Mouse (Mus musculus) layer of hippocampus, postnatal 25 days (tissue): ENCODE data around the gene Zbtb38. TPM values are rescaled to one million over a fixed set of nuclear protein-coding genes. Genes with fewer than 3 reads are reported as not detected.

Experiments
- DNase-seq, 2 experiments: peaks; one replicate each; pipeline ENCODE4 v3.0.0; 2022; ENCODE audit warnings: mixed read lengths in 2 of 2, low spot score in 1 of 2; ENCODE audit errors: extremely low spot score in 1 of 2
- total RNA-seq, 2 experiments: library from RNA; stranded (reverse); gene quantifications; 2 replicates each; pipeline ENCODE4 v1.2.3; 2021

The Zbtb38 gene
- total RNA-seq, 2 experiments from 2014 or later = 53.0 to 54.6 TPM

GRCm38 (mm10) chr9:96716735-96717444 is 35.7 kb downstream of the Zbtb38 start:
- DNase-seq = no peak

DNA sequence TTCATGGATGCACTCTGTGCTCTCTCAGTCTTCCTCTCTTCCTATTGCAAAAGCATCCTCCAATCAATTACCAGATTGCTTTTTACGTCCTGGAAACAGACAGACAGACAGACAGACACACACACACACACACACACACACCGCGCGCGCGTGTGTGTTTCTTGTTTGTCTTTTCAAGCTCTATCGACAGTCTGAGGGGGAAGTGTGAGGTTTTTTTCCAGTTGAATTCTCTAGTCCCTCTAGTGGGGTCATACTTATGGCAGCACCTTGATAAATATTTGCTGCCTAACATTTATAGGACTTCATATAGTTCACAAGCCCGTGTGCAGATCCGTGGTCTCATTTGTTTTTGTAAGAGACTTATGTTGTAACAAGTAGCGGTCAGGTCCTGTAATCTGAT is 36.5 kb downstream of the Zbtb38 start:
- no peak for DNase-seq

GRCm38 (mm10) chr9:96715171-96715570 is 37.5 kb downstream of the Zbtb38 start:
- no peak for DNase-seq

DNA sequence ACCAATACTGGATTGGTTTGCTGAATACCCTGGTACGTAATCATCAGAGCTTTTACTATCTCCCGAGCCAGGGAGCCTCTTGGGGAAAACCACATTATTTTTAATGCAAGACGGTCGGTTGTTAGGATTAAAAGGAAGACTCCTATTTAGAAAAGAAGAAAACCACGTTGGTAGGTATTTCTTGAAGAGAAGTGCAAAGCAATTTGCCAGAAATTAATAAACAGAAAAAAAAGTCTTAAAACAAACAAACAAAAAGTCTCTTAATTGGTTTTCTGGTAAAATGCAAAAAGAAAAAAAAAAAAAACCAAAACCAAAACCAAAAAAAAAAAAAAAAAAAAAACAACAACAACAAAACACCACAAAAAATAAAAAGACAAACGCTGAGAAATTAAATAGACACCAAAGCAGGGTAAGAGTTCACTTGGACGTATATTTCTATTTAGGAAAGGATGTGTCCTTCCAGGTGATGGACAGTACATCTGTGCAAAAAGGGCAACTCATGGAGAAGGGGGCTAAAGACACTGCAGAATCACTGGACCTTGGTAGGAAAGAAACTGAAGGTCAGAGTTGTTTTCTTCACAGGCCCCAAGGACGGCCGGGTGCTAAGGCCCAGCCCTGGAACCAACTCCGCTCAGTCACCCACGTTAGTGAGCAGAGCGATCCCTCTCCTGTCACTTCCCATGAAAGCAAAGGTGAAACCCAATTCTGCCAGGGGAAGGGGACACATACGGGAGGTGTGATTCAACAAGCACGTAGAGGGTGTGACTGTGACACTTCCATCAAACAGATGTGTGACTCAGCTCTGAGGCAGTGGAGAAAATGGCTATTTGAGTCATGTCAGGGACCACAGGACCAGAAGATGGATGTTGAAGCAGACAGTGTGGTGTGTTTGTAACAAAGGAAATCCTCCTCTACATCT is 38.9 kb downstream of the Zbtb38 start:
- DNase-seq = no peak

- no peak for DNase-seq
Observed at GRCm38 (mm10) chr9:96712758-96713471, 39.7 kb downstream of the Zbtb38 start.

GRCm38 (mm10) chr9:96712045-96712444 is 40.6 kb downstream of the Zbtb38 start:
- DNase-seq = no peak

- no peak for DNase-seq
Observed at GRCm38 (mm10) chr9:96710241-96710946, 42.2 kb downstream of the Zbtb38 start.

GRCm38 (mm10) chr9:96708905-96709304 is 43.7 kb downstream of the Zbtb38 start:
- DNase-seq = no peak

- DNase-seq = no peak
Observed at GRCm38 (mm10) chr9:96707964-96708363, 44.7 kb downstream of the Zbtb38 start.

DNA sequence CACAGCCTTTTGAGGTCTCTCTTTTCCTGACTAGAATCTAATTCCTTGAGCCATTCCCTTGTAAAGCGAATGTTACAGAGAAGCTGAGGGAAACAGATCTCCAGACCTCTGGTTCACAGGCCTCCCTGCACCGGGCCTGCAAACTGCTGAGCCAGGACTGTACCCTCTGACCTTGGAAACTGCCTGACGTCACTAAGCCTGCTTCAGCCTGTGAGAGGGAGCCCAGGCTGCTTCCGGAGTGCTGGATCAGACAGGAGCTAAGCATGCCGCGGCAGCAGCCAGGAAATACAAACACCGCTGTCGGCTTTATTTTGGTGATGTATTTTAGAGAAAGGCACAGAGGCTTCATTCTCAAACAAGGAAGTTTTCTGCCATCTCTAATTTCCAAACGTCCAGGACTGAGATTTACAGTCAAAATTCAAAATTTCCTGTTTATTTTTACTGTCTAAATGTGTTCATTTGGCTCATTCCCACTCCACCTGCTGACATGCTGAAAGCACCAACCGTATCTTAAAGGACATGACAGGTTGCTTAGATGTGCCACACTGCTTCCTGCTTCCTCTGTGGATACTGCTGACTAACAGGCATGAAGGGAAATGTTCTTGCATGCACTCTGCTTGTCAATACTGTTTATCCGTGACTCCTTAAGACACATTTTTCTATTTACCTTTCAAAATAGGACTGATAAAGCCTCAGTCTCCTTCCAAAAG is 46.9 kb downstream of the Zbtb38 start:
- DNase-seq = no peak

- DNase-seq = no peak
Observed at GRCm38 (mm10) chr9:96704935-96705334, 47.7 kb downstream of the Zbtb38 start.

DNA sequence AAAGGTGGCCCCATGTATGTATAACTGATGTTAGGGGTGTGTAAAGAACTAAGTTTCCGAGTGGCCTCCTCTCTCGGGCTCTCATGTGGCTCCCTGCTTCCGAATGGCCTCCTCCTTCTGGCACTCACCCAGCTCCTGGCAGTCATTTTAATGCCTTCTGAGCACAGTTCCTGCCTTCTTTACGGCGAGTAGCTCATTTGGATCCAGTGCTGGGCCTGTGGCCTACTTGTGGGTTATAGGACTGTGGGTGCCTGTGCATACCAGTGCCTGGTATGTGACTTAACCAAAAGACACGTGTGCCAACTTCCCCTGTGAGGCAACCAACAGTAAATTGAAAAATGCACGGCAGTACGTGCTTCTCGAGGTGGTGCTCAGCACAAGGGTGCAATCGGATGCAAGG is 50.7 kb downstream of the Zbtb38 start:
- no peak for DNase-seq

GRCm38 (mm10) chr9:96699276-96700035 is 53.2 kb downstream of the Zbtb38 start:
- DNase-seq = no peak

DNA sequence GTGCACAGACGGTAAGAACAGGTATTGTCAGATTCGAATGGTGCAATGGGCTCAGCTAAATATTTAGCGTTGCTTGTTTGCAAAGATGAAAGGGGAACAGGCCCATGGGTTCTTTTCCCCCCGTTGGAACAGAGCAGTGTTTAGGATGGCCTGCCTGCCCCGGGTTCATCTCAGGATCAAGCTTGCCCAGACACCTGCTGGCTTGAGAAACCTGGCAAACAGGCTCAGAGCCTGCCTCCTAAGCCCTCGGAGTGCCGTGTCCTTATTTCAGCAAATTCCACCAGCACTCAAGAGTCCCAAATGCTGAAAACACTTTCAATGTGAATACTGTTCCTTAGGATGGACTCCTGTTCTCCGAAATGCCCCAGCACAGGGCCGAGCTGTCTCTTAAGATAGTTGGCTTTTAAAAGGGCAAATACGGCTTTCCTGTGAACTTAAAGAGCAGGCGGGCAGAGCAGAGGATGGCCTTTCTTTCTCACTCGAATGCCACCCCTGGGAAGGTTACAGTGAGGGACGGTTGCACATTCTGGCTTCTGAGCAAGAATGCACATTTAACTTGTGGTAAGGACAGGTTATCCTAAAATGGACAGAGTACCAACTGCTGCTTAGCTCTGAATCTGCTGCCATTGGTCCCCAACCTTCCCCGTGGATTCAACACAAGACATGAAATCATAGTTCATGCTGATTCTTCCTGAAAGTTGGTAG is 55.7 kb downstream of the Zbtb38 start:
- DNase-seq = no peak

DNA sequence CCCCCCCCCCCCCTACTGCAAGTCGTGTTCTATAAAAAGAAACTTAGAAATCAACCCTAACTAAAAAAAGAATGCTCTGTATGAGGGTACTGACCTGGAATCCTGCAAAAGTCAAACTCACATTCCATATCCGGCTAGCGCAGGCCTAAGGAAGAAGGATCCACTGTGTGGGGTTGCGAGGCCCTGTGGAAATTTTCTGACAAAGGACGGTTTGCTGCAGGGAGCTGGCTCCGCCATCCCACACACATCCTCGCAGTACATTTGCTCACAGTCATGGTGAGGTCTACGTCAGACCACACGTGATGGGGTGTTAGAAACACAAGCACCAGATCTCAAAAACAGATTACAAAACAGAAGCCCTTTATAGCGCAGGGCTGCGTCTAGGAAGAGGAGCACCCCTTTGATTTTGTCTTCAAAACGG is 56.5 kb downstream of the Zbtb38 start:
- DNase-seq = peak; percentile 46 to 47

- DNase-seq = no peak
Observed at GRCm38 (mm10) chr9:96690461-96690863, 62.2 kb downstream of the Zbtb38 start.

DNA sequence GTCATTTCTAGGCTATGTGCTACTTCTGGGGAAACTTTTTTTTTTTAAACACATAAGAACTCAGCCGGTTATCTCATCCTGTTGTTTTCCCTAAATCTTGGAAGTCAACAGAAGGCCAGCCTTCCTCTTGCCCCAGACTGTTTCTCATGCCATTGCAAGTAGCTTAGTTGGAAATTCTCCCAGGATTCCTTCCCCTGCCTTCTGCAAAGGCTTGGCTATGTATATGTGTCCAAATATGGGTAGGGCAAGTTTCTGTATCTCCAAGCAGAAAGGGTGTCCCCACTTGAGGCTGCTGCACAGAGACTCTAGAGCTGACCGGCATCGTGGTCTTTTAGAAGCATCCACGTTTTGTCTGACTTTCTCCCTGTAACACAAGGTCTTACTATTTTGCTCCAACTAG is 63.6 kb downstream of the Zbtb38 start:
- DNase-seq = no peak

DNA sequence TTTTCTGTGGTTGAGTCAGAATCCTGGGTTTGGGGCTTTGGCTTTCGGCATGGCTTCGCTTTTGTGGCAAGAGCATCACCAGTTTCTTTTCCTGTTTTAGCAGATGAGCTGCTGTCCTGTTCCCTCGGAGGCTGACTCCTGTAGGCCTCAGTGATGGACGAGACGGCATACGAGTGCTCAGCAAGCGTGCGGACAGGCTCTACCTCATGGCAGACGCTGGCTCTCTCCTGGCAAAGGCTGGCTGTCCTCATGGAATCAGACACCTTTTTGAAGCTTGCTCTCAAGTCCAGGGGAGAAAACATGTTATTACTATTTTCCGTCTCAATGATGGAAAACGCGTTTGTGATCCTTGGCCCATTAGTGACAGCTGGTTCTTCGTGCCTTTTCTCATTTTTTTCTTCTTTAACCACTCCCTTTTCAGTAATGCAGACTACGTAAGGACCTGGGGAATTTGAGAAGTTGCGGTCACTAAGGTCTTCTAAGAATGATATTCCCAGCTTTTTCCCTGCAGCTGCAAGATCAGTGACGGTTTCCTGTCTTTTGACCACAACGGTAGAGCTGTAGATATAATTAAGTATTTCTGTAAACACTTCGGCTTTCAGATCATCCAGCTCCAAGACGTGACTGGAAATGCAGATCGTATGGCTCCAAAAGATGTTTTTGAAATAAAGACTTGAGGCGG is 64.3 kb downstream of the Zbtb38 start:
- no peak for DNase-seq
